Mouse (Mus musculus): Measurements from ENCODE around the gene Thop1.

DNA sequence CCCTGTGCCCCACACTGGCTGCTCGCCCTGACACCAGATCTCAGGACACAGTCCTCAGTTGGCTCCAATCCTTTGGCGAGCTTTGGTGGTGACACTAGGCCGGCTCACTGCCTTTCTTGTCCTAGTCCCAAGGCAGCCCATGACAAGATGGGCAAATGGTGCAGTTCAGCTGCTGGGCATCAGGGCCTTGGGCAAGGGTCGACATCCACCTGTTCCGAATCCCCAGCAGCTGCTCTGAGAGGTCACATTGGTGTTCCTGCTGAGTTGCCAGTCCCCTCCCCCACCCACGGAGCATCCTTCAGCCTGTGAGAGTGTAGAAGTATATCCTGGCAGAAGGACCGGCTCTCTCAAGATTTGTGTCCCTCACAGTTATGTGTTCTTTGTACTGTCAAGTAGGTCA, 50.8 kb downstream of the Thop1 start:
- no peak for TF ChIP-seq CTCF (IDR thresholded peaks at IDR 0.05; ENCODE audit: low read depth)
- no peak for TF ChIP-seq EP300 (IDR thresholded peaks at IDR 0.05; ENCODE audit: low read depth)
